Mouse (Mus musculus): Measurements from ENCODE around the gene Neu2.

Neu2 gene

GRCm38 (mm10) chr1:87620693-87621092 lies 111.0 kb downstream of the Neu2 start:
- DNase-seq = no peak

DNA sequence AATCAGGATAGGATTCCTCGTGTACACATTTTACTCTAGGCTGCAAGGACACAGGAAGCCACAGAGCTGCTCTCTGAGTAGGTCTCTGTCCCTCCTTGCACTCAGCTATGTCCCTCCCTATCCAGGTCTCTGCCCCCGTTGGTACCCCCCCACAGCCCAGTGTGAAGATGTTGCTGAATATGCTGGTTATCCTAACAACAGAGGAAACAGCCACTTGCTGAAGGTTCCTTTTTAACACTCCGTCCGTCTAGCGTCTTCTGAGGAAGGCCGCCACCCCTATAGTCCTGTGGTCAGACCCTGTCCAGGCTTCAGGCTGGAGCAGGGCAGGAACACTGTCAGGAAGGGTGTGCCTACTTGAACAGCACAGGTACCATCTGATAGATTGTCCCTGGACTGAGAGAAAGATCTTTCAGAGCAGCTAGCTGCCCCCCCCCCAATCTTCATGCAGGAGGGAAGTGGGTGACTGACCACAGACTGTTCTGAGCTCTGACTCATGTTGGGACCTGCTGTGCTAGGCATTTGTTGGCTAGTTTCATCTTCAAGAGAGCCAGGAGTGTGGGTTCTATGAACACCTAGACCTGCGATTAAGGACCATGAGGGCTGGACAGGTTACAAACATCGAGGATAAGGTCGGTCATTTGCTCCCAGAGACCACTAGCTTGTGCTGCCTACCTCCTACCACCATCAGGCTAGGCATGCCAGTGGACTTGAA lies 111.6 kb downstream of the Neu2 start:
- DNase-seq = no peak

- DNase-seq = peak; percentile 46
These were observed 112.2 kb downstream of the Neu2 start for GRCm38 (mm10) chr1:87621858-87622279.

- DNase-seq = no peak
These were observed 114.4 kb downstream of the Neu2 start for GRCm38 (mm10) chr1:87623977-87624666.

- DNase-seq = no peak
These were observed 115.1 kb downstream of the Neu2 start for GRCm38 (mm10) chr1:87624826-87625225.

- no peak for DNase-seq
These were observed 115.8 kb downstream of the Neu2 start for GRCm38 (mm10) chr1:87625254-87626025.

- no peak for DNase-seq
These were observed 116.7 kb downstream of the Neu2 start for GRCm38 (mm10) chr1:87626344-87626743.

DNA sequence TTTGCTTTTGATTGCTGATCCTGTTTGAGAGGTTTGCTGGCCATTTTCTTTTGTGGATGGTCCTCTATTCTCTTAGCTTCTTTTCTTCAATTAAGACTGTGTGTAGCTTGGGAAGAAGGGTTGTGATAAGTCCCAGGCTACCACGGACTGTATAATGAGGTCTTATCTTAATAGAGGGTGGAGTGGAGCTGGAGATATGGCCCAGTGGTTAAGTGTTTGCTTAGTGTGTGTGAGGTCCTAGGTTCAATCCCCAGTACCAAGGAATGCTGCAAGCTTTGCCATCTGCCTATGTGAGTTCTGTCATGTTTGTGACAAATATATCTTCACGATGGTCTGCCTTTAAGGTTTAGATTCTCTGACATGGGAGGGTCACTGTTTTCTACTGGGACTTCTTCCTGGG lies 118.4 kb downstream of the Neu2 start:
- no peak for DNase-seq

GRCm38 (mm10) chr1:87631584-87631983 lies 121.9 kb downstream of the Neu2 start:
- DNase-seq = no peak

DNA sequence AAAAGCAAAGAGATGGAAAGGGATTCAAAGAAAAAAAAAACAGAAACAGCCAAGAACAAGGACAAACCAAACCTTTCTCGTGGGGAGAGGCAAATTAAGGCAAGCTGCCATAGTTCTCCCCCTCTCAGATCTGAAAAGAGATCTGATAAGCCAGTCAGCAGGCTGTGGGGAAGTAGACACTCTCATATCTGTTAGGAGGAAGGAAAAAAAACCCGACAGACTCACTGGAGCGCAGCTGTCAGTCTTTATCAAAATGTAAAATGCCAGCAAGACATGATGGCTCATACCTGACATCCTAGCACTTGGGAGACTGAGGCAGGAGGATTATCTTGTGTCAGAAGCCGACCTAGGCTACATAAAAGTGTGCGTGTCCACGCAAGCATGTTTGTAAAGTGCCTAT lies 122.5 kb downstream of the Neu2 start:
- no peak for DNase-seq

DNA sequence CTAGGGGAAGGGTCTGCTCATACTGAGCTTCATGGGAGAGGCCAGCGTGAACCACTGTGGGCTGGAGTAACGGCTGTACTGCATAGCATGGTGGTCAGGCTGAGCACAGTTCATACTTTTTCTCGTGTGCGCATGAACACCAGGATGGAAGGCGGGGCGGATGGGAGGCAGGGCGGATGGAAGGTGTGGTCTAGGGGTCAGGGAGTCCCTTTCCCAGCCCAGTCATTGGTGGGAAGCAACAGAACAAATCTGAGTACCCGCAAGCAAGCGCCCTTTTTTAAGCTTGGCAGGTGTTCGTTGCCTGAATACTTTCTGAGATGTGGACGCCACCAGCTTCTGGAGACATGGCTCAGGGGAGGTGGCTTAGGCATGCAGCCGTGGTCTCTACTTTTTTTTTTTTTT lies 127.0 kb downstream of the Neu2 start:
- no peak for DNase-seq

DNA sequence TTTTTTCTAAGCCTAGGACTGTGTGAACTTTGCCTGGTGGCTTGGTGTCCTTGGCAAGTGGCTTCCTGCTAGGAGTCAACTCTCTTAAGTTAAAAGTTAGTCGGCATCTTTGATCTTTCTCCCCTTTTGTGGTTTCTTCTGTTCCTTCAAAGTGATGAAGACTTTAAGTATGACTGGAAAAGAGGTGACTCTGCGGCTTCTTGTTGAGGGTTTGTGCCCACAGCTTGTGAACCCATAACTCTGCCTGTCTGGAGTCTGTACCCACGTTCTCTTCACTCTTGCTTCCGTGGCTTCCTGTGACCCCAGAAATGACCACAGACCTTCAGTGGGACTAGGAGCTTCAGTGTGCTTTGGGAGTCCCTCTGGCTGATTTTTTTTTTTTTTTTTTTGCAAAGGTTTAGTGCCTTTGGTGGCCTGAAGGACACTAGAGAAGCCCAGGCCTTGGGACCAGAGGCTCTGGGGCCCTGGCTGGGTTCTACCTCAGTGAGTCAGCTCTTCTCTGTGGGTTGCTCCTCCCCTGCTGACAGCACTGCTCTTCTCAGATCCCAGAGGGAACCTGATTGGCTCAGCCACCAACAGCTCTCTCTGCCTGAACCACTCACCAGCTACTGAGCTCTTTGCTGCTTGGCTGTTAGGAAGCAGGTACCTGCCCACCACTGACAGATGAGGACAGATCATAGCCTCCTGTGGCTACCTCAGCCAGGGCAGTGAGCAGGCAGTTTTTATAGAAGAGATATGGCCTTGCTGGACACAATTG lies 127.6 kb downstream of the Neu2 start:
- DNase-seq = no peak

- DNase-seq = no peak
These were observed 128.3 kb downstream of the Neu2 start for GRCm38 (mm10) chr1:87637878-87638600.

GRCm38 (mm10) chr1:87639724-87640123 lies 130.0 kb downstream of the Neu2 start:
- DNase-seq = no peak

DNA sequence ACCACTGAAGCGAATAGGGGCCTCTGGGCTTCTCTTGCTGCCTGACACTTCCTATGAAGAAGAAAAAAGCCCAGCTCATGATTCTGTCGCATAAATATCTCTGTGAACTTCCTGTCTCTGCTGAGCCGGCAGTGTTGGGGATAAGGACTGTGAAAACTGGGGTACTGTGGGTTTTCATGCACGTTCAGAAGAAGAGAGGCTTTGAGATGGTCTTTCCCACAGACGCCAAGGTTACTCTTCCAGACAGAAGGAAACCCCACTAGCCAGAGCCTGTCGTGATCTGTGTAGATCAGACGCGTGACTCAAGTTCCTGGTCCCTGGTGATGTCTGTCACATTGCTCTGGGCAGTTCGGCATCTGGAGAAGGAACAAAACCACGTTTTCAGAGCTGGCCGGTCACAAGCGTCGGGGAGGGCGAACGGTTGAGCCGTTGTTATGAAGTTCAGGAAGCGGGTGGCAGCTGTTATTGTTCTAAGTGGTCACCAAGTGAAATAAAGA lies 130.5 kb downstream of the Neu2 start:
- DNase-seq = no peak

- DNase-seq = no peak
These were observed 133.3 kb downstream of the Neu2 start for GRCm38 (mm10) chr1:87643016-87643415.

DNA sequence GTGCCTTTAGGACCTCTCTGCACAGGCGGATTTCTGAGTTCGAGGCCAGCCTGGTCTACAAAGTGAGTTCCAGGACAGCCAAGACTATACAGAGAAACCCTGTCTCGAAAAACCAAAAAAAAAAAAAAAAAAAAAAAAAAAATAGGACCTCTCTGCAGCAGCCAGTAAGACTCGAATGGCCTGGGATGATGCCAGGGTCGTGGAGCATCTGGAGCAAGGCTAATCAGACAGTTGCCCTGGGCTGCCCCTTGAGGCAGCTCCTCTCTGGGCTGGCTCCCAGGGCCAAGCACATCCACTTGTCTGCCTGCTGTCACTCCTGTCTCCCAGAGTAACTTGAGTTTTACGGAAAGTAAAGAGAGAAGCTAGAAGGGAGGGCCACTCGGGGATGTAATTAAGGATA lies 135.4 kb downstream of the Neu2 start:
- no peak for DNase-seq

DNA sequence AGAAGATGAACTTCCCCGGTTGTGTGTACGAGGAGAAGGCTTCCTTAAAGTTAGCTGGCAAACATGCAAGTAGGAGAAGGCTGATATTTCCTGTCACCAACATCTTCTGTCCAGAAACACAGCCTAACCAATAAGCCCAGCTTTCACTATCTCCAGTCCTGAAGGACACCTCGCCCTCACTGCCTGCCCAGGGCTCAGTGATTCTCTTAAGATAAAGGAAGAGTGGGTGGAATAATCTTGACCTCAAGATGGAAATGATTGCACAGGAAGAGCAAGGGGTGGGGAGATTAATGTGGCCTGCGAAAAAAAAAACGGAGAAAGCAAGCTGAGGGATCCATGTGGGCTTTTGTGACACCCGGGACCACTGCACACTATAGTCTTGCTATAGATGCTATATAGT lies 136.1 kb downstream of the Neu2 start:
- no peak for DNase-seq

Data from right cerebral cortex, postnatal 14 days (tissue).